Mouse (Mus musculus): Measurements from ENCODE around the gene Rfxank. TPM values are rescaled to one million over a fixed set of nuclear protein-coding genes. Genes with fewer than 3 reads are reported as not detected.

Rfxank gene
- polyA plus RNA-seq, 1 experiment from 2014 or later: 21.0 TPM

- Histone ChIP-seq H3K4me2 (replicated peaks) (peak overlapping the region; percentile 85), H3K27me3 (peaks cover 80% of the 10 kb centered on the region), H3K9ac (peak overlapping the region; percentile 57), H3K36me3 (no peaks in the 10 kb centered on the region), H3K4me1 (peaks cover 51% of the 10 kb centered on the region), H3K27ac (no peak overlapping the region), H3K4me3 (peak overlapping the region; percentile 45), H3K9me3 (replicated peaks) (no peaks in the 10 kb centered on the region)
- 3% methylated on average over 56 of the region's 56 CpGs for WGBS
- peak; percentile 69 for ATAC-seq (ENCODE audit: low FRiP score)
These were observed 50.9 kb downstream of the Rfxank start for GRCm38 (mm10) chr8:70087836-70088650.

DNA sequence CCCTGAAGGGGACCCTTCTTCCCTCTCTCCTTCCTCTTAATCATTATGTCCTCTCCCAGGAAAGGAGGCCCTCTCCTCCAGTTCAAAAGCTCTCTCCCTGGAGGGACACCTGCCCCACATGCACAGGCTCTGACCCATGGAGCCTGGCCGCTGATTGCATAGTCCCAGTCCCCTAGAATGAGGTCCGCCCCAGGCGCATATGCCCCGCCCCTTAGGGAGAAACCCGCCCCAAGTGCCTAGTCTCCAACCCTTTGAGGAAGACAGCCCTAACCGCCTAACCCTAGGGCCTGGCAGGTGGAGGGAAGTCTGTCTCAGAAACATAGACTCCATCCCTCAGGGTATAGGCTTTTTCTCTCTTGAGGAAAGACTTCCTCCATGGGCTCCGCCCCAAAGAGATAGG lies 51.7 kb downstream of the Rfxank start:
- WGBS: 7% methylated on average over 7 of the region's 7 CpGs
- H3K4me3 ChIP-seq: no peak overlapping the region
- ATAC-seq (ENCODE audit: low FRiP score): no peak

GRCm38 (mm10) chr8:70086151-70086550 lies 52.8 kb downstream of the Rfxank start:
- H3K27me3 ChIP-seq: peaks cover 98% of the 10 kb centered on the region
- H3K4me3 ChIP-seq: no peak overlapping the region
- H3K4me1 ChIP-seq: peaks cover 52% of the 10 kb centered on the region
- H3K9ac ChIP-seq: no peak overlapping the region
- WGBS: 48% methylated on average over 1 of the region's 1 CpGs
- no peak for ATAC-seq (ENCODE audit: low FRiP score)
- H3K9me3 ChIP-seq (replicated peaks): no peaks in the 10 kb centered on the region
- no peaks in the 10 kb centered on the region for H3K36me3 ChIP-seq
- H3K27ac ChIP-seq: no peak overlapping the region
- no peak overlapping the region for H3K4me2 ChIP-seq (replicated peaks)

More for the DNA sequence above, 51.7 kb downstream of the Rfxank start:
- Histone ChIP-seq H3K4me2 (replicated peaks) (no peak overlapping the region), H3K27me3 (peaks cover 88% of the 10 kb centered on the region), H3K27ac (no peak overlapping the region), H3K9ac (no peak overlapping the region), H3K4me1 (peaks cover 52% of the 10 kb centered on the region), H3K36me3 (no peaks in the 10 kb centered on the region), H3K9me3 (replicated peaks) (no peaks in the 10 kb centered on the region)

DNA sequence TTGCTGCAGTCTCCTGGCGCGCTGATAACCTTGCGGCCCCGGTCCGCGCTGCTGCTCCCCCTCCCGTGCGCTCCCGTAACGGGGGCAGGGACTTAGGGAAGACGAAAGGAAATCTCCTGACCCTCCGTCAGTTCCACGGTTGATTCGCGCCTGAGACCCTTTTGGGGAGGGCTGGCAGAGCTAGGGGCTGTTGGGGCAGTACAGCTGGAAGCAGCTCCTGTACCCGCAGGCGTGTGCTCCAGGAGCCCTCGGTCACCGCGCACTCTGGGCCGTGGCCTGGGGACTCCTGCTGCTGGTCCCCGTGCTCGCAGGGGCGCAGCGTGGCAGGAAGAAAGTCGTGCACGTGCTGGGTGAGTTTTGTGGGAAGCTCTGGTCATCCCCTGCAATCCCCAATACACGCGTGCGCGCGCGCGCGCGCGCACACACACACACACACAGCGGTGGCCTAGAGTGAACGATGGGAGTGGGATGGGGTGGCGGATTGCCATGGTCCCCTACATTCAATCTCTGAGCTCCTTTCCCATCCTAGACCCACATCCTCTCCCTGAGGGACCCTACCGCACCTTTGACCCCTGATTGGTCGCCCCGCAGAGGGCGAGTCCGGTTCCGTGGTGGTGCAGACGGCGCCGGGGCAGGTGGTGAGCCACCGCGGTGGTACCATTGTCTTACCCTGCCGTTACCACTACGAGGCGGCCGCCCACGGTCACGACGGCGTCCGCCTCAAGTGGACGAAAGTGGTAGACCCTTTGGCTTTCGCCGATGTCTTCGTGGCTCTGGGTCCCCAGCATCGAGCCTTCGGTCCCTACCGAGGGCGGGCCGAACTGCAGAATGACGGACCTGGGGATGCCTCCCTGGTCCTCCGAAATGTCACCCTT lies 54.5 kb downstream of the Rfxank start:
- no peaks in the 10 kb centered on the region for H3K36me3 ChIP-seq
- ATAC-seq (ENCODE audit: low FRiP score): peak; percentile 40; the same call in 1 of the 2 replicates
- no peaks in the 10 kb centered on the region for H3K9me3 ChIP-seq (replicated peaks)
- no peak overlapping the region for H3K27ac ChIP-seq
- peak overlapping the region; percentile 41 for H3K4me3 ChIP-seq
- 2% methylated on average over 70 of the region's 71 CpGs for WGBS
- H3K9ac ChIP-seq: peak overlapping the region; percentile 53
- peak overlapping the region; percentile 74 for H3K4me2 ChIP-seq (replicated peaks)
- H3K4me1 ChIP-seq: peaks cover 43% of the 10 kb centered on the region
- H3K27me3 ChIP-seq: peaks cover 83% of the 10 kb centered on the region

DNA sequence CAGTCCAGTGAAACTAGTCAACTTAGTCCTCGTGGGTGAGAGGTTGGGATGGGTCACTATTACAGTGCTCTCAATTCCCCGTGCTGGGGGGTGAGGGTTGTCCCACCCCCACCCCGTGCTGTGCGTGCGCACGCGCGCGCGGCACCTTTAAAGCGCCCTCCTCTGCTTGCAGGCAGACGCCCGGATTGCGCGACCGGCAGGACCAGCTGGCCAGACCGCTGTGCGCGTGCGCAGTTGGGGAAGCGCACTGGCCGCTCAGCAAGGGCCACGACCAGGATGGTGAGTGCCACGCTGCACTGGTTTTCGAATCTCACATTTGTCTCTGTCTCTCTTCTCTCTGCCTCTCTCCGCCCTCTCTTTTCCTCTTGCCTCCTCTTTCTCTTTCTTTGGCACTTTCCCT lies 55.7 kb downstream of the Rfxank start, which contains the start of gene Hapln4:
TSS of gene Hapln4 (plus strand) at position 173 of the 400 bp plus-strand sequence.
- 2% methylated on average over 26 of the region's 26 CpGs for WGBS
- peaks cover 32% of the 10 kb centered on the region for H3K4me1 ChIP-seq
- ATAC-seq (ENCODE audit: low FRiP score): no peak

DNA sequence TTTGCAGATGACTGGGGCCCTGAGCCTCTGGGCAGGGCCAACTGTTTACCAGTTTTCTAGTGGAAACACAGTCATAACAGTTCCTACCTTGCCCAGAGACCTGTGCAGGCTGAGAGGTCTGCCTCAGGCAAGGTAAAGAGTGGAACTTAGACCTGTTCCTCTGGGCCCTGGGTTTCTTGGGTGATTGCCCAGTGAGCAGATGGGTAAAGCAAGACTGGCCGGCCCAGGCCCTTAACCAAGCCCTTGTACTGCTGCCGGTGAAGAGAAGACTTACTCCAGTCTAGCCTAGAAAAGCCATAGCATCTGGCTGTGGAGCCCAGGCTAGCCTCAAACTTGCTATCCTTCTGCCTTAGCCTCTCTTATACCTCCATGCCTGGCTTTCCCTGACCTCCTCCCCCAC lies 57.0 kb downstream of the Rfxank start:
- WGBS: 95% methylated on average over 2 of the region's 2 CpGs
- Histone ChIP-seq H3K4me2 (replicated peaks) (no peak overlapping the region), H3K27ac (no peak overlapping the region), H3K4me3 (no peak overlapping the region), H3K36me3 (no peaks in the 10 kb centered on the region), H3K27me3 (peaks cover 58% of the 10 kb centered on the region), H3K9ac (no peak overlapping the region), H3K9me3 (replicated peaks) (no peaks in the 10 kb centered on the region), H3K4me1 (peaks cover 24% of the 10 kb centered on the region)
- no peak for ATAC-seq (ENCODE audit: low FRiP score)

More for the DNA sequence above, 55.7 kb downstream of the Rfxank start, which contains the start of gene Hapln4:
- Histone ChIP-seq H3K9ac (peak within 1 kb of the TSS; percentile 53), H3K4me2 (replicated peaks) (peak within 1 kb of the TSS; percentile 74), H3K4me3 (peak within 1 kb of the TSS; percentile 41), H3K9me3 (replicated peaks) (no peaks in the 10 kb centered on the region), H3K36me3 (no peaks in the 10 kb centered on the region), H3K27ac (no peak within 1 kb of the TSS), H3K27me3 (peaks cover 71% of the 10 kb centered on the region)

Small RNA genes within 50 kb of the gene (microRNA-seq; reads per million reads assigned to microRNA genes)
- gene Mir7066: 1.1 reads per million

Other genes starting within 250 kb of the Rfxank start
- gene Tssk6, start 237.0 kb downstream of the Rfxank start, polyA plus RNA-seq (2016; fragmentation: Nextera tagmentation; extraction: Ambion mirVana): 4.1 and 4.7 TPM in 2 replicates
- 160 and 167 TPM in 2 replicates for gene Ndufa13, start 236.6 kb downstream of the Rfxank start, polyA plus RNA-seq (2016; fragmentation: Nextera tagmentation; extraction: Ambion mirVana)
- 10.1 and 12.4 TPM in 2 replicates for gene Yjefn3, start 236.4 kb downstream of the Rfxank start, polyA plus RNA-seq (2016; fragmentation: Nextera tagmentation; extraction: Ambion mirVana)
- 53.1 and 54.8 TPM in 2 replicates for gene Gatad2a, start 142.8 kb downstream of the Rfxank start, polyA plus RNA-seq (2016; fragmentation: Nextera tagmentation; extraction: Ambion mirVana)
- 73.5 and 76.0 TPM in 2 replicates for gene Mau2, start 96.4 kb downstream of the Rfxank start, polyA plus RNA-seq (2016; fragmentation: Nextera tagmentation; extraction: Ambion mirVana)
- gene Sugp1, start 96.3 kb downstream of the Rfxank start, polyA plus RNA-seq (2016; fragmentation: Nextera tagmentation; extraction: Ambion mirVana): 53.7 and 56.0 TPM in 2 replicates
- gene Tm6sf2, start 66.2 kb downstream of the Rfxank start, polyA plus RNA-seq (2016; fragmentation: Nextera tagmentation; extraction: Ambion mirVana): 1.0 and 2.2 TPM in 2 replicates
- 0.34 and 0.81 TPM in 2 replicates for gene Hapln4, start 55.7 kb downstream of the Rfxank start, polyA plus RNA-seq (2016; fragmentation: Nextera tagmentation; extraction: Ambion mirVana)
- 92.0 and 107 TPM in 2 replicates for gene Ncan, start 18.3 kb downstream of the Rfxank start, polyA plus RNA-seq (2016; fragmentation: Nextera tagmentation; extraction: Ambion mirVana)
- 24.7 and 27.2 TPM in 2 replicates for gene Nr2c2ap, start 7.8 kb downstream of the Rfxank start, polyA plus RNA-seq (2016; fragmentation: Nextera tagmentation; extraction: Ambion mirVana)
- 38.2 and 42.1 TPM in 2 replicates for gene Borcs8, start 345 bp upstream of the Rfxank start, polyA plus RNA-seq (2016; fragmentation: Nextera tagmentation; extraction: Ambion mirVana)
- 0.32 and 0.70 TPM in 2 replicates for gene Mef2b, start 557 bp upstream of the Rfxank start, polyA plus RNA-seq (2016; fragmentation: Nextera tagmentation; extraction: Ambion mirVana)
- 43.9 and 47.9 TPM in 2 replicates for gene Tmem161a, start 33.2 kb upstream of the Rfxank start, polyA plus RNA-seq (2016; fragmentation: Nextera tagmentation; extraction: Ambion mirVana)
- 4.3 and 5.3 TPM in 2 replicates for gene Slc25a42, start 73.2 kb upstream of the Rfxank start, polyA plus RNA-seq (2016; fragmentation: Nextera tagmentation; extraction: Ambion mirVana)
- gene Sugp2, start 95.1 kb upstream of the Rfxank start, polyA plus RNA-seq (2016; fragmentation: Nextera tagmentation; extraction: Ambion mirVana): 72.0 and 75.8 TPM in 2 replicates
- 48.4 and 49.2 TPM in 2 replicates for gene Armc6, start 95.3 kb upstream of the Rfxank start, polyA plus RNA-seq (2016; fragmentation: Nextera tagmentation; extraction: Ambion mirVana)
- gene Homer3, start 143.7 kb upstream of the Rfxank start, polyA plus RNA-seq (2016; fragmentation: Nextera tagmentation; extraction: Ambion mirVana): 80.7 and 81.1 TPM in 2 replicates
- 49.9 and 50.8 TPM in 2 replicates for gene Ddx49, start 163.3 kb upstream of the Rfxank start, polyA plus RNA-seq (2016; fragmentation: Nextera tagmentation; extraction: Ambion mirVana)
- gene Cope, start 163.4 kb upstream of the Rfxank start, polyA plus RNA-seq (2016; fragmentation: Nextera tagmentation; extraction: Ambion mirVana): 216 and 260 TPM in 2 replicates
- gene Cers1, start 176.6 kb upstream of the Rfxank start, polyA plus RNA-seq (2016; fragmentation: Nextera tagmentation; extraction: Ambion mirVana): 16.3 and 17.8 TPM in 2 replicates
- gene Gdf1, start 190.7 kb upstream of the Rfxank start, polyA plus RNA-seq (2016; fragmentation: Nextera tagmentation; extraction: Ambion mirVana): 2.2 and 4.4 TPM in 2 replicates
- gene Upf1, start 214.1 kb upstream of the Rfxank start, polyA plus RNA-seq (2016; fragmentation: Nextera tagmentation; extraction: Ambion mirVana): 34.2 and 34.3 TPM in 2 replicates
- 1.2 and 3.0 TPM in 2 replicates for gene Comp, start 234.4 kb upstream of the Rfxank start, polyA plus RNA-seq (2016; fragmentation: Nextera tagmentation; extraction: Ambion mirVana)

Measured in hindbrain, embryonic 12.5 days (tissue).